Mouse (Mus musculus): ENCODE results near the gene Lrrc4c.

- TF ChIP-seq GATA1 (IDR thresholded peaks at IDR 0.05; ENCODE audit: borderline replicate concordance, low read length) (no peak), FLI1 (IDR thresholded peaks at IDR 0.05; ENCODE audit: low read length) (no peak)
These were observed 981.7 kb downstream of the Lrrc4c start for GRCm38 (mm10) chr2:97299704-97300103.
